Mouse (Mus musculus): ENCODE measurements around the gene Reck. TPM values are rescaled to one million over a fixed set of nuclear protein-coding genes. Genes with fewer than 3 reads are reported as not detected.
A peak's percentile ranks its signal among the peaks of the same experiment; 100 is the strongest.

Reck gene
- polyA plus RNA-seq (2015; fragmentation: Nextera tagmentation; extraction: Ambion mirVana): 1.8 and 2.4 TPM in 2 replicates

- H3K4me3 ChIP-seq (replicated peaks): peak within 1 kb of the TSS; percentile 75
- H3K9ac ChIP-seq: peak within 1 kb of the TSS; percentile 49
- no peaks in the 10 kb centered on the region for H3K9me3 ChIP-seq (replicated peaks)
- peaks cover 24% of the 10 kb centered on the region for H3K27me3 ChIP-seq
- no peaks in the 10 kb centered on the region for H3K36me3 ChIP-seq (replicated peaks)
- 1% methylated on average over 73 of the region's 73 CpGs for WGBS (ENCODE audit: insufficient replicate concordance)
- ATAC-seq (ENCODE audit: insufficient read depth): peak; percentile 74
- no peak within 1 kb of the TSS for H3K27ac ChIP-seq (replicated peaks)
- peaks cover 17% of the 10 kb centered on the region for H3K4me1 ChIP-seq (replicated peaks)
- H3K4me2 ChIP-seq: peak within 1 kb of the TSS; percentile 91
Measured at GRCm38 (mm10) chr4:43875160-43875918, at the start of gene Reck. TSS of gene Reck (plus strand) at chr4:43875530.

GRCm38 (mm10) chr4:43828806-43829205 is 46.5 kb upstream of the Reck start:
- Histone ChIP-seq H3K4me3 (replicated peaks) (no peak overlapping the region), H3K36me3 (replicated peaks) (no peaks in the 10 kb centered on the region), H3K4me2 (no peak overlapping the region), H3K9me3 (replicated peaks) (no peaks in the 10 kb centered on the region), H3K4me1 (replicated peaks) (no peaks in the 10 kb centered on the region), H3K27ac (replicated peaks) (no peak overlapping the region), H3K9ac (no peak overlapping the region), H3K27me3 (no peaks in the 10 kb centered on the region)
- ATAC-seq (ENCODE audit: insufficient read depth): no peak
- 77% methylated on average over 4 of the region's 4 CpGs for WGBS (ENCODE audit: insufficient replicate concordance)

DNA sequence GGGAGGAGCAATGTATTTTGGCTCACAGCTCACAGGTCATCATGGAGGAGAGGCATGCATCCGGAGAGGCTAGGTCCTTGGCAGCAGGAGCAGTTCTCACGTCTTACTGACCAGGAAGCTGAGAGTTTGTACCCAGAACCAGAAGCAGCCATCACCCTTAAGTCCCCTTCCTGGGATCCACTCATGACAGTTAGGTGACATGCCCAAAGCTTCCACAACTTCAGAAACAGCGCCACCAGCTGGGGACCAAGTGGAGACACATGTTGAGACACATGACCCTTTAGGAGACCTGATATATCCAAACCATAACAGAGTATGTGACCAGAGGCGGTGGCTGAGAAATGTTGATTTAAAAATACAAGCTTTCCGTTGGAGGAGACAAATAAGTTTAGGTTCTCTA is 43.3 kb upstream of the Reck start:
- H3K27ac ChIP-seq (replicated peaks): no peak overlapping the region

GRCm38 (mm10) chr4:43833752-43834151 is 41.6 kb upstream of the Reck start:
- no peak for ATAC-seq (ENCODE audit: insufficient read depth)
- Histone ChIP-seq H3K27ac (replicated peaks) (no peak overlapping the region), H3K27me3 (no peaks in the 10 kb centered on the region), H3K4me3 (replicated peaks) (no peak overlapping the region), H3K4me2 (no peak overlapping the region), H3K4me1 (replicated peaks) (no peaks in the 10 kb centered on the region), H3K36me3 (replicated peaks) (no peaks in the 10 kb centered on the region), H3K9ac (no peak overlapping the region), H3K9me3 (replicated peaks) (no peaks in the 10 kb centered on the region)
- WGBS (ENCODE audit: insufficient replicate concordance): 56% methylated on average over 5 of the region's 5 CpGs

More for the DNA sequence above, 43.3 kb upstream of the Reck start:
- no peaks in the 10 kb centered on the region for H3K36me3 ChIP-seq (replicated peaks)
- H3K27me3 ChIP-seq: no peaks in the 10 kb centered on the region
- no peaks in the 10 kb centered on the region for H3K9me3 ChIP-seq (replicated peaks)
- no peak for ATAC-seq (ENCODE audit: insufficient read depth)
- H3K4me2 ChIP-seq: no peak overlapping the region
- no peak overlapping the region for H3K4me3 ChIP-seq (replicated peaks)
- 58% methylated on average over 5 of the region's 5 CpGs for WGBS (ENCODE audit: insufficient replicate concordance)
- H3K9ac ChIP-seq: no peak overlapping the region
- H3K4me1 ChIP-seq (replicated peaks): no peaks in the 10 kb centered on the region

- Histone ChIP-seq H3K4me1 (replicated peaks) (no peaks in the 10 kb centered on the region), H3K9me3 (replicated peaks) (no peaks in the 10 kb centered on the region), H3K9ac (no peak overlapping the region), H3K4me3 (replicated peaks) (no peak overlapping the region), H3K36me3 (replicated peaks) (no peaks in the 10 kb centered on the region), H3K27me3 (no peaks in the 10 kb centered on the region), H3K4me2 (no peak overlapping the region), H3K27ac (replicated peaks) (no peak overlapping the region)
- WGBS (ENCODE audit: insufficient replicate concordance): 25% methylated on average over 4 of the region's 4 CpGs
- ATAC-seq (ENCODE audit: insufficient read depth): no peak
Measured at GRCm38 (mm10) chr4:43834749-43835148, 40.6 kb upstream of the Reck start.

DNA sequence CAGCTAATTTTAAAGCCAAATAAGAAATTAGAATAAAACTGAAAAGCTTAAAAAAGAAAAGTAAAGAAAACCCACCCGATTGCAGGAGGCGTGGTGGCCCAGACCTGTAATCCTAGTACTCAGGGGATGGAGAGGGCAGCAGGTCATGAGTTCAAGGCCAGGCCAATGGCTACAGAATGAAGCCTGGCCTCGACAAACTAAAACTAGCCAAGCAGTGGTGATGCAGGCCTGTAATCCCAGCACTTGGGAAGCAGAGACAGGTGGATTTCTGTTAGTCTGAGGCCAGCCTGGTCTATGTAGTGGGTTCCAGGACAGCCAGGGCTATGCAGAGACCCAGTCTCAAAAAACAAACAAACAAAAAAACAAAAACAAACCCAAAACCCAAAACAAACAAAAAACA is 37.0 kb upstream of the Reck start:
- H3K27ac ChIP-seq (replicated peaks): no peak overlapping the region
- H3K9me3 ChIP-seq (replicated peaks): no peaks in the 10 kb centered on the region
- H3K4me2 ChIP-seq: no peak overlapping the region
- H3K36me3 ChIP-seq (replicated peaks): no peaks in the 10 kb centered on the region
- whole genome bisulfite sequencing (ENCODE audit: insufficient replicate concordance): 51% methylated on average over 3 of the region's 3 CpGs
- ATAC-seq (ENCODE audit: insufficient read depth): no peak
- no peak overlapping the region for H3K9ac ChIP-seq
- no peaks in the 10 kb centered on the region for H3K4me1 ChIP-seq (replicated peaks)
- H3K4me3 ChIP-seq (replicated peaks): no peak overlapping the region
- no peaks in the 10 kb centered on the region for H3K27me3 ChIP-seq

DNA sequence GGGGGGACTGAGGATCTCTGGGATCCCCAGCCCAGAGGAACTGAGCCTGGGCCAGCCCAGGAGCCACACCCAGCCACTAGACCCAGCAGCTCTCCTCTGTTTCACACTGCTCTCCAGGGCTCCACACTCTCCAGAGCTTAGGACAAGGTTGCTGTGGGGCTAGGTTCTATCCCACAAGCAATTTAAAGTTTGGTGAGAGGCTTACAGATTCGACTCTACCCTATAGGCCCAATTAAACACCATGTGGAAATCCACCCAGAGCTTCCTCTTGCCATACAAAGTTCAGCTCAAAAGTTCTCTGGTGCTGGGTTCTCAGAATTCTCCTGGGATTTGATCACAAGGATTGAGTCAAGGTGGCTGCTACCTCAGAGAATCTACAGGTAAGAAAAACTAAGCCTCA is 35.2 kb upstream of the Reck start, which contains the start of gene Olfr157:
Gene Olfr157 (minus strand): TSS at position 101 of the 400 bp plus-strand sequence.
- H3K27ac ChIP-seq (replicated peaks): no peak within 1 kb of the TSS
- H3K9me3 ChIP-seq (replicated peaks): no peaks in the 10 kb centered on the region
- no peak within 1 kb of the TSS for H3K9ac ChIP-seq
- no peaks in the 10 kb centered on the region for H3K36me3 ChIP-seq (replicated peaks)
- no peak for ATAC-seq (ENCODE audit: insufficient read depth)
- no peak within 1 kb of the TSS for H3K4me3 ChIP-seq (replicated peaks)
- 29% methylated on average over 1 of the region's 1 CpGs for WGBS (ENCODE audit: insufficient replicate concordance)
- H3K4me2 ChIP-seq: no peak within 1 kb of the TSS
- no peaks in the 10 kb centered on the region for H3K27me3 ChIP-seq
- H3K4me1 ChIP-seq (replicated peaks): no peaks in the 10 kb centered on the region

GRCm38 (mm10) chr4:43851265-43851664 is 24.1 kb upstream of the Reck start, which contains the start of gene Olfr155:
TSS of gene Olfr155 (plus strand) at chr4:43851565.
- no peak for ATAC-seq (ENCODE audit: insufficient read depth)
- H3K36me3 ChIP-seq (replicated peaks): no peaks in the 10 kb centered on the region
- no peak within 1 kb of the TSS for H3K27ac ChIP-seq (replicated peaks)
- no peaks in the 10 kb centered on the region for H3K4me1 ChIP-seq (replicated peaks)
- H3K4me3 ChIP-seq (replicated peaks): no peak within 1 kb of the TSS
- no peaks in the 10 kb centered on the region for H3K27me3 ChIP-seq
- no peak within 1 kb of the TSS for H3K9ac ChIP-seq
- no peak within 1 kb of the TSS for H3K4me2 ChIP-seq
- 70% methylated on average over 6 of the region's 6 CpGs for WGBS (ENCODE audit: insufficient replicate concordance)
- no peaks in the 10 kb centered on the region for H3K9me3 ChIP-seq (replicated peaks)

DNA sequence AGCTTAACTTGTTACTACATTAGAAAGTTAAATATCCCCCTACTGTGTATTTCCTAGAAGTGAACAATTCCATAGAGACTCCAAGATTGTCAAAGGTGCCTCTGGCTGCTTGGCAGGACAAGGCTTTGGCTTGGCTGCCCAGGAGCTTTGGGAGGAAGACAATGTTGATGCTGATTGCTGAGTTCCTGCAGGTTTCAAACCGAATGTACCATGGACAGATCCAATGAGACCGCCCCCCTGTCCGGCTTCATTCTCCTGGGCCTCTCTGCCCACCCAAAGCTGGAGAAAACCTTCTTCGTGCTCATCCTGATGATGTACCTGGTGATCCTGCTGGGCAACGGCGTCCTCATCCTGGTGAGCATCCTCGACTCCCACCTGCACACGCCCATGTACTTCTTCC is 21.2 kb upstream of the Reck start:
- Histone ChIP-seq H3K4me1 (replicated peaks) (no peaks in the 10 kb centered on the region), H3K9ac (no peak overlapping the region), H3K4me3 (replicated peaks) (no peak overlapping the region), H3K36me3 (replicated peaks) (no peaks in the 10 kb centered on the region), H3K4me2 (no peak overlapping the region), H3K9me3 (replicated peaks) (no peaks in the 10 kb centered on the region), H3K27ac (replicated peaks) (no peak overlapping the region), H3K27me3 (no peaks in the 10 kb centered on the region)
- 50% methylated on average over 8 of the region's 8 CpGs for WGBS (ENCODE audit: insufficient replicate concordance)
- ATAC-seq (ENCODE audit: insufficient read depth): no peak

DNA sequence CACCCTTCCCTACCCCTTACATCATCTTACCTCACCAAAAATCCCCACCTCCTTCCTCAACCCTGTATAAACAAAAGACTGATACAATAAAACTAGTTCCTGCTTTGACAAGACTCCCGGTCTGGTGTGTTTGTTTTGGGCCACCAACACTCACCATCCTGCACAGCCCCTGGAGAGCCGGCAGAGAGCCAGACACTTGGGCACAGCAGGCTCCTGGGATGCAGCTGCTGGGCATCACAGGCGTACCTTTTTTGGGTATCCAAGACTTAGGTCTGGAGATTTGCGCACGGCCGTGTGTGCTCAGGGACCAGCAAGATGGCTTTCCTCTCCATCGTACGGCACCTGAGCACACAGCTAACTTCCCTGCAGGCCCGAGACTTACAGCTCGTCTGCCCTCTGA is 15.4 kb upstream of the Reck start:
- 0 out of 2 replicates have a peak, but pooled peaks cover 3% of the 10 kb centered on the region for H3K27me3 ChIP-seq
- H3K9ac ChIP-seq: no peak overlapping the region
- H3K4me1 ChIP-seq (replicated peaks): no peaks in the 10 kb centered on the region
- H3K27ac ChIP-seq (replicated peaks): no peak overlapping the region
- H3K36me3 ChIP-seq (replicated peaks): no peaks in the 10 kb centered on the region
- no peaks in the 10 kb centered on the region for H3K9me3 ChIP-seq (replicated peaks)
- H3K4me2 ChIP-seq: no peak overlapping the region
- H3K4me3 ChIP-seq (replicated peaks): no peak overlapping the region
- ATAC-seq (ENCODE audit: insufficient read depth): no peak
- WGBS (ENCODE audit: insufficient replicate concordance): 72% methylated on average over 10 of the region's 10 CpGs

- H3K9me3 ChIP-seq (replicated peaks): no peaks in the 10 kb centered on the region
- H3K4me2 ChIP-seq: no peak overlapping the region
- H3K27me3 ChIP-seq: 0 out of 2 replicates have a peak, but pooled peaks cover 3% of the 10 kb centered on the region
- no peak for ATAC-seq (ENCODE audit: insufficient read depth)
- H3K4me3 ChIP-seq (replicated peaks): no peak overlapping the region
- no peaks in the 10 kb centered on the region for H3K4me1 ChIP-seq (replicated peaks)
- no peaks in the 10 kb centered on the region for H3K36me3 ChIP-seq (replicated peaks)
- H3K27ac ChIP-seq (replicated peaks): no peak overlapping the region
- 10% methylated on average over 14 of the region's 14 CpGs for WGBS (ENCODE audit: insufficient replicate concordance)
- no peak overlapping the region for H3K9ac ChIP-seq
Measured at GRCm38 (mm10) chr4:43860744-43861519, 14.4 kb upstream of the Reck start.
